Mouse (Mus musculus) erythroblast, embryonic 14.5 days (primary cell): ENCODE measurements around the gene Ap1s2.

ENCODE experiments used
- GATA1 ChIP-seq: IDR thresholded peaks from 2 replicates; pipeline ENCODE4 v1.6.1; 2012; ENCODE audit warnings: low read length, inconsistent platforms, mixed read lengths
- TAL1 ChIP-seq: IDR thresholded peaks from 3 replicates; pipeline ENCODE4 v1.6.1; 2012; ENCODE audit warnings: low read length, inconsistent platforms, mixed read lengths

- TF ChIP-seq TAL1 = no peak
- TF ChIP-seq GATA1 = no peak
Measured at GRCm38 (mm10) chrX:163897354-163897753, 11.5 kb upstream of the Ap1s2 start.
